Mouse (Mus musculus): ENCODE measurements around the gene Sema3d.

DNA sequence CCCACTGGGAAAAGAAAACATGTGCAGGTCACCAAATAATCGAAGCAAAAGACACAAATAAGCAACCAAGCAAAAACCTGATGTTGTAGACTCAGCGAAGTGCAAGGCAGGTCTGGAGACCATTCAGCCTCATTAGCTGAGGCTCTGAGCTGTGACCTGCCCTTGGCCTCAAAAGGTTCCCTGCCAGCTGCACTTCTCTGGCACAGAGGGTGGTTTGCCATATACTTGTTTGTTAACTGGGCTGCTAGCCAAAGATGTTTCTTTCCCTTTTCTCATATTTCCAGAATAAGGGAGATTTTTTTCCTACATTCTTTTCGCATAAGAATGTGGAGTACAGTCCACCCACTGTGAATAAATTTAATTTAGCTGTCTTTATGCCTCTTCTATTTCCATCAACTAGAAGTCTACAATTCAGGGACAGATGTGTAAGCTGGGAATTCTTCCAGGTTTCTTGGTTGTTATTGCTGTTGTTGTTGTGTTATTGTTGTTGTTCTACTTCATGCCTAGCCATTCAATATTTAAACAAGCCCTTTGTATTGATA lies 200.2 kb downstream of the Sema3d start:
- TF ChIP-seq CTCF (IDR thresholded peaks at IDR 0.05; ENCODE audit: extremely low read depth, insufficient read length, insufficient replicate concordance, low read depth, low read length): no peak
- no peak for TF ChIP-seq POLR2A (IDR thresholded peaks at IDR 0.05; ENCODE audit: low read depth, low read length)

Data from small intestine, adult 2 months (tissue).